8 mouse cellular contexts compared by ENCODE assay signal in genomic region chr6:85188256-85189110, GRCm38 (mm10). TPM values are rescaled to one million over a fixed set of nuclear protein-coding genes. Genes with fewer than 3 reads are reported as not detected.
DNase-seq lines count a peak whose midpoint lies in the region; ATAC-seq and TF ChIP-seq lines count a peak whose summit lies in the region.

No protein-coding gene starts in this region.

- peaks cover 19% of the 10 kb centered on the region for H3K4me1 ChIP-seq in lung, embryonic 16.5 days (replicated peaks; ENCODE audit: control insufficient read depth, insufficient read depth, low read length)
- H3K4me1 ChIP-seq in hindbrain, embryonic 14.5 days (replicated peaks; ENCODE audit: control insufficient read depth, insufficient read depth, low read length): peaks cover 15% of the 10 kb centered on the region
- peaks cover 20% of the 10 kb centered on the region for H3K4me1 ChIP-seq in limb, embryonic 14.5 days (ENCODE audit: control insufficient read depth, insufficient read depth, low read length)
- peaks cover 20% of the 10 kb centered on the region for H3K4me1 ChIP-seq in stomach, embryonic 16.5 days (ENCODE audit: control insufficient read depth, insufficient read depth, low read length)

- H3K9ac ChIP-seq in lung, embryonic 16.5 days (ENCODE audit: low read length): no peak overlapping the region
- H3K9ac ChIP-seq in hindbrain, embryonic 14.5 days: no peak overlapping the region
- H3K9ac ChIP-seq in limb, embryonic 14.5 days (ENCODE audit: low read depth, low read length, severe bottlenecking): no peak overlapping the region
- H3K9ac ChIP-seq in stomach, embryonic 16.5 days (ENCODE audit: low read length): 0 out of 2 replicates have a peak overlapping the region, but pooled peaks have one; percentile 6

- H3K27ac ChIP-seq in lung, embryonic 16.5 days (ENCODE audit: low read length): no peak overlapping the region
- H3K27ac ChIP-seq in hindbrain, embryonic 14.5 days: no peak overlapping the region
- H3K27ac ChIP-seq in limb, embryonic 14.5 days (replicated peaks; ENCODE audit: low read depth, low read length): no peak overlapping the region
- no peak overlapping the region for H3K27ac ChIP-seq in stomach, embryonic 16.5 days (ENCODE audit: low read length)

- 1% methylated on average over 39 of the region's 39 CpGs for WGBS in lung, embryonic 16.5 days
- under 1% methylated on average over 39 of the region's 39 CpGs for WGBS in hindbrain, embryonic 14.5 days
- under 1% methylated on average over 39 of the region's 39 CpGs for WGBS in limb, embryonic 14.5 days
- WGBS in stomach, embryonic 16.5 days: 2% methylated on average over 39 of the region's 39 CpGs

- no peak for ATAC-seq in lung, embryonic 16.5 days (ENCODE audit: low read depth)
- ATAC-seq in hindbrain, embryonic 14.5 days (ENCODE audit: low FRiP score): no peak
- no peak for ATAC-seq in limb, embryonic 14.5 days (ENCODE audit: low FRiP score, low read depth)
- no peak for ATAC-seq in stomach, embryonic 16.5 days (ENCODE audit: insufficient read depth, low FRiP score)

- H3K4me3 ChIP-seq in lung, embryonic 16.5 days (ENCODE audit: low read length): peak overlapping the region; percentile 45
- H3K4me3 ChIP-seq in hindbrain, embryonic 14.5 days (replicated peaks; ENCODE audit: low read length): peak overlapping the region; percentile 31; the same call in 1 of the 2 replicates
- peak overlapping the region; percentile 39 for H3K4me3 ChIP-seq in limb, embryonic 14.5 days (replicated peaks; ENCODE audit: low read length)
- H3K4me3 ChIP-seq in stomach, embryonic 16.5 days (replicated peaks; ENCODE audit: low read length): peak overlapping the region; percentile 45

- H3K9me3 ChIP-seq in lung, embryonic 16.5 days (ENCODE audit: control insufficient read depth, low read length): no peaks in the 10 kb centered on the region
- no peaks in the 10 kb centered on the region for H3K9me3 ChIP-seq in hindbrain, embryonic 14.5 days (ENCODE audit: control insufficient read depth, low read length)
- H3K9me3 ChIP-seq in limb, embryonic 14.5 days (ENCODE audit: control insufficient read depth, low read length): no peaks in the 10 kb centered on the region
- H3K9me3 ChIP-seq in stomach, embryonic 16.5 days (replicated peaks; ENCODE audit: control insufficient read depth, low read length): no peaks in the 10 kb centered on the region

- no peaks in the 10 kb centered on the region for H3K36me3 ChIP-seq in lung, embryonic 16.5 days (ENCODE audit: control insufficient read depth, insufficient read depth, low read length)
- no peaks in the 10 kb centered on the region for H3K36me3 ChIP-seq in hindbrain, embryonic 14.5 days (replicated peaks; ENCODE audit: control insufficient read depth, insufficient read depth)
- no peaks in the 10 kb centered on the region for H3K36me3 ChIP-seq in limb, embryonic 14.5 days (ENCODE audit: control insufficient read depth, insufficient read depth, low read length)
- H3K36me3 ChIP-seq in stomach, embryonic 16.5 days (ENCODE audit: control insufficient read depth, insufficient read depth, low read length): no peaks in the 10 kb centered on the region

- H3K4me2 ChIP-seq in lung, embryonic 16.5 days (ENCODE audit: low read depth, low read length): peak overlapping the region; percentile 62
- H3K4me2 ChIP-seq in hindbrain, embryonic 14.5 days (replicated peaks): peak overlapping the region; percentile 57
- peak overlapping the region; percentile 60 for H3K4me2 ChIP-seq in limb, embryonic 14.5 days (replicated peaks; ENCODE audit: low read depth, low read length, severe bottlenecking)
- peak overlapping the region; percentile 75 for H3K4me2 ChIP-seq in stomach, embryonic 16.5 days (ENCODE audit: low read depth, low read length)

- H3K27me3 ChIP-seq in lung, embryonic 16.5 days (ENCODE audit: control insufficient read depth, insufficient read depth, low read depth, low read length): peaks cover 87% of the 10 kb centered on the region
- H3K27me3 ChIP-seq in hindbrain, embryonic 14.5 days (ENCODE audit: control insufficient read depth, insufficient read depth, low read length): peaks cover 95% of the 10 kb centered on the region
- peaks cover 93% of the 10 kb centered on the region for H3K27me3 ChIP-seq in limb, embryonic 14.5 days (ENCODE audit: control insufficient read depth, insufficient read depth, low read length)
- peaks cover 88% of the 10 kb centered on the region for H3K27me3 ChIP-seq in stomach, embryonic 16.5 days (ENCODE audit: control insufficient read depth, insufficient read depth, low read length)

- no peak for DNase-seq in lung, postnatal 4 days
- DNase-seq in hindbrain, embryonic 14.5 days (ENCODE audit: low spot score): no peak
- no peak for DNase-seq in limb, embryonic 14.5 days (ENCODE audit: low spot score)
- no peak for DNase-seq in left cerebral cortex, adult 18-20 months (ENCODE audit: low spot score in 2 of 2)
- no peak for DNase-seq in urinary bladder, postnatal 25 days (ENCODE audit: low spot score)
- no peak for DNase-seq in layer of hippocampus, postnatal 25 days (ENCODE audit: extremely low spot score in 1 of 2, low spot score in 1 of 2)

- no peak for TF ChIP-seq POLR2A in limb, embryonic 14.5 days (IDR thresholded peaks at IDR 0.05; ENCODE audit: borderline replicate concordance, extremely low read depth, insufficient read depth, insufficient read length)

RNA-seq across cellular contexts. Expression of gene Emx1, which starts 1.2 kb away (rescaled TPM):
- not detected in 2 replicates for polyA plus RNA-seq in lung, embryonic 16.5 days (2015; fragmentation: Nextera tagmentation; extraction: Ambion mirVana)
- polyA plus RNA-seq in hindbrain, embryonic 14.5 days (2014; fragmentation: Nextera tagmentation; extraction: Ambion mirVana): not detected in 2 replicates
- 0.15 and 0.63 TPM in 2 replicates for polyA plus RNA-seq in limb, embryonic 14.5 days (2012; rRNA removed)
- 0.17 TPM in 1 of 2 replicates, not detected in the other for polyA plus RNA-seq in limb, embryonic 14.5 days (2014; fragmentation: Nextera tagmentation; extraction: Ambion mirVana)
- polyA plus RNA-seq in stomach, embryonic 16.5 days (2015; fragmentation: Nextera tagmentation; extraction: Ambion mirVana): not detected in 2 replicates
- total RNA-seq in left cerebral cortex, adult 18-20 months (2021): 10 to 100 TPM; 32.5 to 42.6 TPM
- 10 to 100 TPM; 19.5 to 20.5 TPM for total RNA-seq in layer of hippocampus, postnatal 25 days (2021)

RNA-seq across cellular contexts. Expression of gene Spr, which starts 50.9 kb away (rescaled TPM):
- polyA plus RNA-seq in lung, embryonic 16.5 days (2015; fragmentation: Nextera tagmentation; extraction: Ambion mirVana): 63.6 and 65.6 TPM in 2 replicates
- 38.2 and 42.7 TPM in 2 replicates for polyA plus RNA-seq in hindbrain, embryonic 14.5 days (2014; fragmentation: Nextera tagmentation; extraction: Ambion mirVana)
- polyA plus RNA-seq in limb, embryonic 14.5 days (2012; rRNA removed): 16.8 and 18.4 TPM in 2 replicates
- polyA plus RNA-seq in limb, embryonic 14.5 days (2014; fragmentation: Nextera tagmentation; extraction: Ambion mirVana): 58.2 and 59.9 TPM in 2 replicates
- 63.6 and 63.7 TPM in 2 replicates for polyA plus RNA-seq in stomach, embryonic 16.5 days (2015; fragmentation: Nextera tagmentation; extraction: Ambion mirVana)
- total RNA-seq in left cerebral cortex, adult 18-20 months (2021): 10 to 100 TPM; 48.4 to 51.5 TPM
- total RNA-seq in layer of hippocampus, postnatal 25 days (2021): 10 to 100 TPM; 45.0 to 51.4 TPM
